Mouse (Mus musculus) A20 (cell line): Measurements from ENCODE around the gene Hsd17b3.
"Not testable (repeated sequence)": the region's sequence is repeated elsewhere in the genome, so short reads cannot be mapped to it uniquely, and the experiment has no call there.

ENCODE experiments used
- DNase-seq: peaks from one replicate; pipeline ENCODE4 v3.0.0-alpha.2; 2011; ENCODE audit warnings: low read depth, low spot score

Hsd17b3 gene

GRCm38 (mm10) chr13:64083331-64083730 lies 5.7 kb downstream of the Hsd17b3 start:
- DNase-seq = no peak

GRCm38 (mm10) chr13:64081012-64081919 lies 7.8 kb downstream of the Hsd17b3 start:
- no peak for DNase-seq

GRCm38 (mm10) chr13:64077591-64077990 lies 11.4 kb downstream of the Hsd17b3 start:
- DNase-seq = no peak

GRCm38 (mm10) chr13:64076074-64076473 lies 13.0 kb downstream of the Hsd17b3 start:
- DNase-seq = no peak

- DNase-seq = no peak
Observed at GRCm38 (mm10) chr13:64066653-64067052, 22.4 kb downstream of the Hsd17b3 start.

- DNase-seq = no peak
Observed at GRCm38 (mm10) chr13:64064276-64064675, 24.8 kb downstream of the Hsd17b3 start.

GRCm38 (mm10) chr13:64060935-64061506 lies 28.0 kb downstream of the Hsd17b3 start:
- no peak for DNase-seq

- no peak for DNase-seq
Observed at GRCm38 (mm10) chr13:64053959-64054358, 35.1 kb downstream of the Hsd17b3 start.

GRCm38 (mm10) chr13:64052281-64052680 lies 36.7 kb downstream of the Hsd17b3 start:
- DNase-seq = not testable (repeated sequence)

- peak; percentile 48 for DNase-seq
Observed at GRCm38 (mm10) chr13:64050895-64051294, 38.1 kb downstream of the Hsd17b3 start.

GRCm38 (mm10) chr13:64049535-64049934 lies 39.5 kb downstream of the Hsd17b3 start:
- DNase-seq = no peak

- no peak for DNase-seq
Observed at GRCm38 (mm10) chr13:64048467-64048866, 40.6 kb downstream of the Hsd17b3 start.

GRCm38 (mm10) chr13:64039976-64040375 lies 49.1 kb downstream of the Hsd17b3 start:
- DNase-seq = no peak

- peak; percentile 32 for DNase-seq
Observed at GRCm38 (mm10) chr13:64038114-64038513, 50.9 kb downstream of the Hsd17b3 start.

GRCm38 (mm10) chr13:64036079-64037011 lies 52.7 kb downstream of the Hsd17b3 start:
- DNase-seq = peak; percentile 73

- no peak for DNase-seq
Observed at GRCm38 (mm10) chr13:64035036-64035435, 54.0 kb downstream of the Hsd17b3 start.

GRCm38 (mm10) chr13:64033921-64034320 lies 55.1 kb downstream of the Hsd17b3 start:
- no peak for DNase-seq

GRCm38 (mm10) chr13:64033181-64033580 lies 55.8 kb downstream of the Hsd17b3 start:
- peak; percentile 15 for DNase-seq

GRCm38 (mm10) chr13:64031254-64031653 lies 57.8 kb downstream of the Hsd17b3 start:
- DNase-seq = no peak

- no peak for DNase-seq
Observed at GRCm38 (mm10) chr13:64030792-64031191, 58.2 kb downstream of the Hsd17b3 start.

- DNase-seq = no peak
Observed at GRCm38 (mm10) chr13:64024803-64025202, 64.2 kb downstream of the Hsd17b3 start.
